Mouse (Mus musculus) cerebellum, adult 9-10 months (tissue): ENCODE measurements around the gene Ears2.
"Not testable (repeated sequence)": the region's sequence is repeated elsewhere in the genome, so short reads cannot be mapped to it uniquely, and the experiment has no call there.

Experiments
- DNase-seq: peaks from one replicate; pipeline ENCODE4 v3.0.0; 2022

Gene Ears2

DNA sequence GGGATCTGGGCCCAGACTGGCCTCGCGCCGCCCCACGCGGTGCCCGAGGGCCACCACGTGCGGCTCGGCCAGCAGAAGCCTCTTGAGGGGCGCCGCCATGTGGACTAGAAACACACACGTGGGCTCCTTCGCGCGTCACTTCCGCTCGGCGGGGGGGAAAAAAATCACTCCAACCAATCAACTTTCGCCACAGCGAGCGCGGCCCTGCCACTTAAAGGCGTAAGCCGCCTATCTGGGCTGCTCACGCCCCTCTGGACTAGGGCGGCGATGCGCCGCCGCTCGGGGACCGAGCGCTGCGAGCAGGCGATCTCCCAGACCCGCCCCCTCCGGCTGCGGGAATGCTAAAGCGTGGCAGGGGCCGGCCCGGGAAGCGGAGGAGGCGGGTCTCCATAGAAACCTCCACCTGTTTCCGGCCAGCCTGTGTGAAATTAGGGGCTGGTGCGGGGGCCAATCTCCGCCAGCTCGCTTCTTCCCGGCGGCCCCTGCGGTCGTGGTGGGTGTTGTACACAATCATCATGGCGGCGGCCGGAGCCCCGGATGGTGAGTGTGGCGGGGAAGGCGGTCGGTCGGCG, at the start of gene Ears2, which contains the start of gene Ubfd1:
TSS of gene Ears2 (minus strand) at position 319 of the 572 bp plus-strand sequence.
TSS of gene Ubfd1 (plus strand) at position 231 of the 572 bp plus-strand sequence.
- peak; percentile 96 for DNase-seq

DNA sequence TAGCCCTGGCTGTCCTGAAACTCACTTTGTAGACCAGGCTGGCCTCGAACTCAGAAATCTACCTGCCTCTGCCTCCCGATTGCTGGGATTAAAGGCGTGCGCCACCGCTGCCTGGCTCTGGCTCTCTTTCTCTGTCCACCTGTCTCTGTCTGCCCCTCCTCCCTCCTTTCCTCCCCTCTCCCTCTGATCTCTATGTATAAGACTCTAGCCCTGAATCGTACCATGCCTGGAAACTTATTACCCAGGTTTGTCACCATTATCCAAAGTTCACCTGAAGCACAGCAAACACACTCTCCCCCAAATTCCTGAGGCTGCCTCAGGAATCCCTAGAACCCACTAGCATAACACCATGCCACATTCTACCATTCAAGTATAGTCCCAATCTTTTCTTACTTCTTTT, 41.1 kb upstream of the Ears2 start:
- no peak for DNase-seq

DNA sequence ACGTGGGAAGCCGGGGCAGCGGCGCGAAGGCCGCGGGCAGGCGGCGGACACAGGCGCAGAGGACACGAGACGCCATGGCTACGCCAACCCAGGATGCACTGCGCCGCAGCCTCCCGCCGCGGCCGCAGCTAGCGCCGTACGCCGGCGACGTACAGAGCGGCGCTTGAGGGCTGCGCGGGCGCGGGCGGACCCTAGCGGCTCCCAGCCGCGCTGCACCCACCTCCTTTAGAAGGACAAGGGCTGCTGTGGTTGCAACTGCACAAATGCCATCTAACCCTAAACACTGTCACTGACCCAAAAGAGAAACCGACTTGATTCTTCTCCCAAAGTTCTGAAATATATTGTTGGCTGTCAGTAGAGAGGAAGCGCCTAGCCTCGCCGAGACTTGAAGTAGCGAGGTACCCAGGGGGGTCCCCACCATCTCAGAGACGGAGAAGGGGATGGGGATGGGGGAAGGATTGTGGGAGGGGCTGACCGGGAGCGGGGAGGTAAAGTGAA, 34.7 kb upstream of the Ears2 start, which contains the start of gene Ndufab1:
TSS of gene Ndufab1 (minus strand) at position 140 of the 498 bp plus-strand sequence.
- peak; percentile 83 for DNase-seq

DNA sequence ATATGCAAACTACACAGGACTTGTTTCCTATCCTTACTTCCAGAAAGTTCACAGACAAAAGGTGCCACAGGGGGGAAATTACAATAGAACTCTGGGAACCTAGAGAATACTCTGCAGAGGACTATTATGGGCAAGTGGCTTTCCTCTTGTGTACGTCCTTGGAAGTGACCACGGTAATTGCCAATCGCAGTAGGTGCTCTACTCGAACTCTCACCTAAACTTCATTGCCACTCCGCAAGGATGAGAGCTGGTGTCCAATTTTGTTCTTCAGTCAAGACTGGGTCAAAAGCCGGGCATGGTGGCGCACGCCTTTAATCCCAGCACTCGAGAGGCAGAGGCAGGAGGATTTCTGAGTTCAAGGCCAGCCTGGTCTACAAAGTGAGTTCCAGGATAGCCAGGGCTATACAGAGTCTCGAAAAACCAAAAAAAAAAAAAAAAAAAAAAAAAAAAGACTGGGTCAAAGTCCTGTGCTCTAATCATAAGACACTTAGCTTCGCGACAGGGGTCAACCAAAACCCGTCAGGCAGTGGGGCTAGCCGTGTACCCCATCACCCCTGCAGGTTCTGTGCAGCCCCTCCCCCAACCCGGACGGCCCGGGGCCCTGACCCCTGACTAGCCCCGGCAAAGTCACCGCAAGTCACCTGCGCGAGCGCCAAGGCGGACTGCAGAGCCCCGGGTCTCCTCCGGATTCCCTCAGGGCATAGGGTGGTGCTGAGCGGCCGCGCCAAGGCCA, 34.1 kb upstream of the Ears2 start:
- DNase-seq = not testable (repeated sequence)

DNA sequence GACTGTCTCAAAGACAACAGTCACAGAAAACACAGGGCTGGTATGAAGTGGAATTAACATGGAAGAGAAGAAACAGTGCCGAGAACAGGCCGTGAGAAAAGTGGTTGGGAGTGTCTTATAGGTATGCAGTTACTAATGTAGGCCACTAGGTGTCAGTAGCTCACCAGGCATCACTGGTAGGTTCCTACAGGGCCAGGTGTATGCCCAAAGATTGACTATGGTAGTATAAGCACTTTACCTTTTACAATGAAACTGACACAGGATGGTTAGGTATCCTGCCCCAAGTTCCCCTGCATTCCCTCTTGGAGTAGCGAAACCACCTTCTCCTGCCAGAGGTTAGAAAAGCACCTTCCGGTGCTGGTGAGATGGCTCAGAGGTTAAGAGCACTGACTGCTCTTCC, 32.2 kb upstream of the Ears2 start:
- peak; percentile 60 for DNase-seq

DNA sequence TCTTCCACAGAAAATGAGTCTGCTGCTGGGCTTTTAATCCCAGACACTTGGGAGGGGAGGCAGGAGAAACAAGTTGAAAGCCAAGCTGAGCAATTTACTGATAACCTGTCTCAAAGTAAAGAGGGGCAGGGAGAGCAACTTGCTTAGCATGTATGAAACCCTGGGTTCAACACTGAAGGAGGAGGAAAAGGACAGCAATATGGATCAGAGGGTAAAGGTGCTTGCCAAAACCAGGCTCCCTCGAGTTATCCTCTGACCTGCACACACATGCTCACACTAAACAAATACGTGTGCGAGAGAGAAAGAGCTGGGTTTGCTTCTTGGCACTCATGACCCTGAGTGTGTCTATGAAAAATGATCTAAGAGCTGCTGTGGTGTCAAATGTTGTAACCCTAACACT, 30.9 kb upstream of the Ears2 start:
- no peak for DNase-seq

DNA sequence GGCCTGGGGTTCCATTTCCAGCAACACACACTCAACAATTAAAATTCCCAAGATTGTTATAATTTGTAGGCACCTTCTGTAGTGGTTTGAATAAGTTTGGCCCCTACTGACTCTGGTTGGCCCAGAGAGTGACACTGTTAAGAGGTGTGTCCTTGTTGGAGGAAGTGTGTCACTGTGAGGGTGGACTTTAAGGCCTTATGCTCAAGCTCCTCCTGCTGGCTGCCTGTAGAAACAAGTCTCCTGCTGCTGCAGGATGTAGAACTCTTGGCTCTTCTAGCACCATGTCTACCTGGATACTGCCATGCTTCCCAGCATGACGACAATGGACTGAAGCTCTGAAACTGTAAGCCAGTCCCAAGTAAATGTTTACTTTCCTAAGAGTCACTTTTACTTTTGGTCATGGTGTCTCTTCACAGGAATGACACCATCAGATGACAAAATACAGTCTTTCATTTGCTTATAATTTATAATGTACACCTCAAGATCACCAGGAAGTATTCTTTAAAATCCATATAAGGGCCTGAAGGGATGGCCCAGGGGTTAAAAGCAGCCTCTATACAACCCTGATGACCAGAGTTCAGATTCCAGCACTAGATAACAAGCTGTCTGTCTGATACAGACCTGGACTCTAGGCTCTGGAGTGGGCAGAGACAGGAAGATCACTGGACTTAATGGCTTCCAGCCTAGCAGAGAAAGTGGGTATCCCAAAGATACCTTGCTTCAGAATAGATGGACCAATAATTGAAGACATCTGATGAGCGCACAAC, 27.7 kb upstream of the Ears2 start:
- DNase-seq = no peak

DNA sequence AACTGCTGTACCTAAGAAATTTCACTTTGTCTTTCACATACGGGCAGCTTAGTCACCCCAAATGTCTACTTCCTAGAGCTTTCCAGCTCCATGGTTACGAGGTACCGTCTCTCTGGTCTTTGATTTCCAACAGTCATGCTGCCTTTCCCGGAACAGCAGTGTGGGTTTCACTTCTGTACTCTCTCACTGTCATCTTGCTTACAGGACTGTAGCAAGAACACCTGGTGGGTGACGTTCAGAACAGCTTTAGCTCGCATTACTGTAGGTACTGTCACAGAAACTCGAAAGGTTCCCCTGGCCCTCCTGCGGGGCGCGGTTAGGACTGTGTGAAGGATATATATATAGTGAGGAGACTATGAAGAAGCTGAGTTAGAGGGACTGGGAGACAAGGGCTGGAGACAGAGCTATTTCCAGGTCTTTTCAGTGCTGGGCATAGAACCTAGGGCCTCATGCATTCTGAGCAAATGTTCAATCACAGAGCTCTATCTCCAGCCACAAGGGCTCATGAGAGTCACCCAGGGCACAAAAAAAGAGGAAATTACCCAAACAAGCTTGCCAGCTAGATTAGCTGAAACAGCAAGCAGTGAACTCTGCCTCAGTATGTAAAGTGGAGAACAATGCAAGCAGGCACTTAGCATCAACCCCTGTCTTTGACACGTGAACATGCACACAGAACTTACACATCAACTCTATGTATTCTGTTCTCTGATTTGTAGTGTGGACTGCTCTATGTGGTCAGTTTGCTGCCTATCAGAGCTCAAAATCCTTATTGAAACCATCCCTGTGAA, 20.3 kb upstream of the Ears2 start:
- no peak for DNase-seq

DNA sequence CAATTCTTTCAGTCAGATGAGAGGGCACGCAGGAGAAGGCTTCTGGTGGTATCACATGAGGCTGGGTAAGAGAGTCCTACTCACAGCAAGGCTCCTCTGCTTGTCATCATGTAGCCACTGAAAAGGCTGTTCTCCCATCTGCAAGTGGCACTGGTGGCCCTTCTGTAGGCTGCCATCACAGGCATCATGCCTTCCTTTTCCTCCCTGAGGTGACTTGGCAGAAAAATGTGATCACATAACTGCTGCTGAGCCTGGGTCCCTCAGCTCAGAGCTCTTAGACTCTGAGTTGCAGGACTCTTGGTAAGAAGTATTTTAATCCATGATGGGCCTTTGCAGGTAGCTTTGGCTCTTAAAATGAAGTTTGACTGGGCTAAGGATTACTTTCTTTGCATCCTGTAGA, 14.0 kb upstream of the Ears2 start:
- no peak for DNase-seq

DNA sequence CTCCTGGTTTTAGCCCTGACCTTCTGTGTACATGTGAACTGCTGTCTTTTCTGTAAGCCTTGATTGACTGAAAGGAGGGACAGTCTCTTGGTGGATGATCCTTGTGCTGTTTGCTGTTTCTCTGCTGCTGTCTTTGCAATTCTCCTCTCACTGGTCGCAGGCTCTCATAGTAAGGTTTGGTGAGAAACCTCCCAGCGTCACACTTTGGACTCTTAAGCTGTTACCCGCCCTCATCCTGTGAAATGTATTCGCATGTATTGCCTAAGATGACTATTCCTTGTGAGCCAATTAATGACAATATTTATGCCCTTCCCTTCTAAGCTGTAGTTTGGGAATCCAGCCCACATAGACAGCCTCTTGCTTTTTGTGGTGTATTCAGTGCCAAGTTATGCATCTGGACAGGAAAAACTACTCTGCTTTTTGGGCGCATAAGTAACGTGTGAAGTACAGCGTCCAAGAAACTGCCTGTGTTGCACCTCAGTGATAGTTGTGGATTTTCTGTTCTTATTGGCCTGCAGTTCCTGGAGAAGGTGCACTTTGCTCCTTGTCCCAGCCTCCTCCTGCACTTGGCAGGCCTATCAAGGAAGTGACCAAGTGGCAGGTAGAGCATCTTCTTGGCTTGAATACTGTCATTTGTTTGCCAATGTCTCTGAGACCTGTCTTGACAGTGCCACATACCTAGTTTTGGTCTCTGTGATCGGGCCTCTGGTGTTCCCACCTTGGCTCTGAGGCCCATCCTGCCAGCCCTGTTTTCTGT, 12.9 kb upstream of the Ears2 start:
- DNase-seq = no peak

DNA sequence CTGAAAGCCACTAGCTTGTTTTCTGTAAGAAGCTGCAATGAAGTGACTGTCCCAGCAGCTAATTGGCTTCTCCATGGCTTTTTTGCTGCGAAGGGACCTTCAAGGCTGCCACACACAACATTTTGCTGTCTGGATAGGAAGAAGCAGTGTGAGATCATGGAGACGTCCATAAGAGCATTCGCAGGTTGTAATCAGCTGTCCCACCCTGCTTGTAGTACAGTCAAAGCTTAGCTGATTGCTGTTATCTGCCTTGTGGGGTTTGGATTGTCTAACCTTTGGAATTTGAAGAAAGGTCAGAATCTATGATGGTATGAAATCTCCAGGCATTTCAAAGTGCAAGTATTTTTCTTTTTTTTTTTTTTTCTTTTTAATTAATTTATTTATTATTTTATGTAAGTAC, 7.3 kb upstream of the Ears2 start:
- no peak for DNase-seq

DNA sequence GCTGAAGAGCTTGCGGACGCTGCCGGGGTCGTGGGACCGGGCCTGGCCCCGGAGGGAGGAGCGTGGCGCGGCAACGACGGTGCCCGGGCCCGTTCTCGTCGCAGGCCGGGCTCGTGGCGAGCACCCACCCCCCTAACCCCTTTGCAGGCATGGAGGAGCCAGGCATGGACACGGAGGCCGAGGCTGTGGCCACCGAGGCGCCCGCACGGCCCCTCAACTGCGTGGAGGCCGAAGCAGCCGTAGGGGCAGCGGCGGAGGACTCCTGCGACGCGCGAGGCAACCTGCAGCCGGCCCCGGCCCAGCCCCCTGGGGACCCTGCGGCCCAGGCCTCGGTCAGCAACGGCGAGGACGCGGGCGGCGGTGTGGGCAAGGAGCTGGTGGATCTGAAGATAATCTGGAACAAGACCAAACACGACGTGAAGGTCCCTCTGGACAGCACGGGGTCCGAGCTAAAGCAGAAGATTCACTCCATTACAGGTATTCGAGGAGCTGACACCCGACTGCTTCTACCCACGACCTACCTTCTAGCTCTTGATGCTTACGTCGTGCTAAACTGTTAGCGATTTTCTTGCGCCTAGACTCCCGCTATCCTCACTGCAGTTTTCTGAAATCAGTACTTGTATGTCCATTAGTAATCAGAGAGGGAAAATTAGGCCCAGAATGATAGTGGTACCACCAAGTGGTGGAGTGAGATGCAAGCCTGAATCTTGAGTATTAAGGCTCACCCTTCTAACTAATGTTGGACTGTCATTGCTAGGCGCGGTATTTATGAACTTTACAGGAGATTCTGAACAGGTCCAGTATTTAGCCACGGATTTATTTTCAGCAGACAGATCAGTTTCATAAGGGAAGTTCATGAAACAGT, 686 bp upstream of the Ears2 start:
- peak; percentile 48 for DNase-seq

DNA sequence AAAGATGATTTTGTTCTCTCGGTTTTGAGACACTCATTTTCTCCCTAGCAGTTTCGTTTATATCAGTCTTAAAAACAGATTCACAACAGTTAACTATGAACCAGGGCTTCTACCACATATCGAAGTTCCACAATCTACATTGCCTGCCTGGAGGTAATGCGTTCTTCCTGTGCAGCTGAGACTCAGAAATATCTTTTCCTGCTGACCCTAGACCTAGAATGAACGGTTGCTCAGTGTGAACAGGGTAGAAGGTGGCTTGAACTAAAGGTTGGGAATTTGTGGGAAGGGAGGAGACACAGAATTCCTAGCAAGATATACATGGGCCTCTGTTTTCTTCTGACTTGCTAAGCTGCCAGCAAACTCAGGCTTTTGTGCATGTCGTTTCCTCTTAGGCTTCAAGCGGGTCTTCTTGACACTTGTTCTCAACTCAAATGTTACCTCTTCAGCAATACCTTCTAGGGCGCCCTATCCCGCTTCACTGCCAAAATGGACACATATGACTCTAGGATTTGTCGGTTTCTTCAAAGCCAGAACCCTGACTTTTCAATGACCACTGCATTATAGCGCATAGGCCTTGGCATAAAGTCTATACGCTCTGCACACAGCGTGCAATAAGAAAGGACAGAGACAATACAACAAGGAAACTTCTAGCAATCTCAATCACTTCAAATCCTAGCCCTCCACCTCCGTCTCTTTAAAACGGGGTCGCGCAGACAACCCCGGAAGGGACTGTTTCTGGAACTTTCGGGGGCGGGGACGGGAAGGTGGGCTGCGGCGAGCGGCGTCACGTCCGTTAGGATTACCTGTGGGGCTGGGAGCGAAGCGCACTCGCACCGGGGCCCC, 740 bp downstream of the Ears2 start:
- no peak for DNase-seq

DNA sequence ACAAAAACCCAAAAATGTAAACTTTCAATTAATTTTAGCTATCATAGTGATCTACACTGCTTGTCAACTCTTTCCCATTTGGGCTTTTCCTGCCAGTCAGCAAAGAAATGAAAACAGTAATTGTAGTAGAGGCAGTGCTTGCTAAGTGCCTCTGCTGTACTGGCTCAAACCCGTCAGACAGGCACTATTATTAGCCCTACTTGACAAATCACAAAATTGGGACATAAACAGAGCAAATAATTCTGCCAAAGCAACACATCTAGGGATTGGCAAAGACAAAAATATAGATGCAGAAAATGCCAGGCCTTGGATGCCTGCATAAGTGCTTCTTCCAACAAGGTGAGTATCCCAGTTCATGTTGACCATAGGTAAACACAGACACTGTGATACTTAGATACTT, 1.4 kb downstream of the Ears2 start:
- DNase-seq = no peak

DNA sequence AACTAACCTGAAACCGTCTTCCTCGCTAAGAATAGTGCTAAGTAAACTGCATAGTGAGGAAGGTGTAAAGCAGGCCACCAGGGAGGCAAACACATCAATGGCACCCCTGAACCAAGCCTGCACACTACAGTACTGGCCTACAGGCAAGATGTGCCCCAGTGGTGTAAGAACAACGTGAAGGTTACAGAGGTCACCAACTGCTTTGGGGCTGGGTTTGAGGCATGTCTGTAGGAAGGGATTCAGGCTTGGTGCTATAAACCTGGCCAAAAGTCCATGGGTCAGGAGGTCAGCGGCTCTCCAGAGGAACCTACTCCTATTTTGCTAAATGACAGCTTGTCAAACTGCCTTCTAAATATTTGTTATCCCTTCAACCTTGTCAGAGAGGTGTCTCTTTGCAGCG, 10.4 kb downstream of the Ears2 start:
- no peak for DNase-seq

DNA sequence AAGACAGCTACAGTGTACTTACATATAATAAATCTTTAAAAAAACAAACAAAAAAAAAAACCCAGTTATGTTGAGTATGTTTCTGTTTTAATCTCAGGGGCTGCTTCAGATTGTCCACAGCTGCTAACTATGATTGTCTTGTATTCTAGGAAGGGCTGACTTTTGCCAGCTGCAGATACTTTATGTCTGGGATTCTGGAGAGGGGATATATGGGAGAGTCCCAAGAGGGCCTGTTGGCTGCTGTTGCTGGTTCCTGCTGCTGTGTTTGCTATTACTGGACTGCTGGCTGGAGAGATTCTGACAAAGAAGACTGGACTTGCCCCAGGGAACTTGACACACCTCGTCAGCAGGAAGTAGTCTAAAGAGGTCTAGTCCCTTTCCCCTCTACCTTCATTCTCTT, 16.2 kb downstream of the Ears2 start:
- no peak for DNase-seq

DNA sequence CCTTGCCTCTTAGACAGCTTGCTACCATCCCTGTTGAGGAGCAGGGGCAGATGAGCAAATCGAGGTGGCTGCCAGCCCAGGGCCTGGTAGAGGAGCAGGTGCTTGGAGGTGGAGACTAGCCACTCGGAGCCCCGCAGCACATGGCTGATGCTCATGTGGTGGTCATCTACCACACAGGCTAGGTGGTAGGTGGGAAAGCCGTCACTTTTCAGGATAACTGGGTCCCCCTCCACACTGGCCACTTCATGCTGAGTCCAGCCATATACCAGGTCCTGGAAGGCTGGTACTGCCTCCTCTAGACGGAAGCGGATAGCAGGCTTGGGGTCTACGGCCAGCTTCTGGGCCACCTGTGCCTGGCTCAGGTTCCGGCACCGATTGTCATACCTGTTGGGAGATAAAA, 18.9 kb downstream of the Ears2 start:
- no peak for DNase-seq

DNA sequence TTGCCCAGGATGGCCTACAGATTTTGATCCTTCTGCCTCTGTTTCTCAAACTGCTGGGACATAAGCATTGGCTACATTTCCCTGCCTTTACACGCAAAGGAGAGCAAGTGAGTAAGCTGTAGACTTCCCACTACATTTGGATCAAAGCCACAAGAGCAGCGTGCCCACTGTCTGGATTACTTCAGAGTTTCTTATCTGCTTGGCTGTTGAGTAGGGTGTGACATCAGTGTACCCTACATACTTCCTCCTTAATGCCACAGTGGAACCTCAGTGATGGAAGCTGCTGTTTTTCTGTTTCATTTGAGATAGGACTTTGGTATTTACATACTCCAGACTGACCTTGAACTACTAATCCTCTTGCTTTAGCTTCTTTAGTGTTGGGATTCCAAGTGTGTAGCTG, 20.2 kb downstream of the Ears2 start:
- no peak for DNase-seq

DNA sequence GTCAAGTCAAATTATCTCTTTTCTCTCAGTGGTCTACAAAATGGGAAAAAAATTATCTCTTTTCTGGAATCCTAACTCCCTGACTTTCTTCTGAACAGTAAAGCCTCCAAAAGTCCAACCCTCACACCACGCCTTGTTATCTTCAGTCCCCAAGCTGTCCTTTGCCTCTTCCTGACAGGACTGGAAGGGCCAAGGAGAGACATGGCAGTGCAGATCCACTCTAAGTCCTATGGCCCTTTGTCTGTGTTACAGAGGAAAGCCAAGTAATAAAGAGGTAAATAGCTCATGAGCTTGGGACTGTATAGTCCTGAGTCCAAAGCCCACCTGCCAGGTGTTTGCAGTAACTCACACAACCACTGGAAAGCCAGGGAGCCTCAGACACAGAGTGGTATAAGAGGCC, 21.4 kb downstream of the Ears2 start:
- no peak for DNase-seq

DNA sequence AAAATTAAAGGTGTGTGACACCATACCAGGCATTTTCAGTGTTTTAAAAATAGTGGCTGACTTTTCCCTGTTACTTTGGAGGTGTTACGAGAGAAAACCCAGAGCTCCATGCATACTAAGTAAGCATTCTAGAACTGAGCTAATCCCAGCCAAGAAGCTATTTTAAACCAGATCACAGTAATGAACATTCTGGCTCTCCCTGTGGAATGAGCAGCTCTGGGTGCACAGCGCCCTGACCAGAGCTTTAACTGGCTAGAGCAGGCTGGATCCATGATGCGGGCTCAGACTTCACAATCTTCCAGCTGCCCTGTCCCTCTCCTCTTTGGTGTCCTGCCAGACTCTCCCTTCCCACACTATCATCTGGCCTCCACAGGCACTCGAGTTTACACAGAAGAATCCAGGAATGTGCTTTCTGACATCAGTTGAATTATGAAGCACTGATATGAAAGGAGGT, 21.9 kb downstream of the Ears2 start:
- no peak for DNase-seq
